Mouse (Mus musculus) liver, postnatal 0 days (tissue): ENCODE results near the gene Chga. TPM values are rescaled to one million over a fixed set of nuclear protein-coding genes. Genes with fewer than 3 reads are reported as not detected.

Source experiments
- ATAC-seq: fragments of 200-750 bp; cut with Nextera tagmentation; 2 replicates; pipeline ENCODE4 v1.8.0; 2017; ENCODE audit warnings: mild to moderate bottlenecking, moderate library complexity
- DNase-seq: peaks from one replicate; pipeline ENCODE4 v3.0.0-alpha.2; 2016
- H3K27ac ChIP-seq: fragments of 300-500 bp; sonication (generic); 2 replicates; pipeline ENCODE4 v1.5.1; 2014; ENCODE audit warnings: antibody characterized with exemption, moderate library complexity, mild to moderate bottlenecking, low read depth
- H3K27me3 ChIP-seq: fragments of 300-500 bp; sonication (generic); 2 replicates; pipeline ENCODE4 v1.6.1; 2014; ENCODE audit warnings: low read length, control low read depth, mixed read lengths; ENCODE audit not compliant: insufficient read depth
- H3K36me3 ChIP-seq: fragments of 300-500 bp; sonication (generic); replicated peaks from 2 replicates; pipeline ENCODE4 v1.6.1; 2014; ENCODE audit warnings: mild to moderate bottlenecking, control low read depth, low read length, moderate library complexity, mixed read lengths; ENCODE audit not compliant: insufficient read depth
- H3K4me1 ChIP-seq: fragments of 300-500 bp; sonication (generic); 2 replicates; pipeline ENCODE4 v1.6.1; 2014; ENCODE audit warnings: antibody characterized with exemption, mild to moderate bottlenecking, control low read depth; ENCODE audit not compliant: insufficient read depth
- H3K4me2 ChIP-seq: fragments of 300-500 bp; sonication (generic); 2 replicates; pipeline ENCODE4 v1.6.1; 2014; ENCODE audit warnings: low read depth, mild to moderate bottlenecking, low read length, moderate library complexity, mixed read lengths
- H3K4me3 ChIP-seq: fragments of 300-500 bp; sonication (generic); 2 replicates; pipeline ENCODE4 v1.5.1; 2014; ENCODE audit warnings: low read depth, low read length
- H3K9ac ChIP-seq: fragments of 300-500 bp; sonication (generic); replicated peaks from 2 replicates; pipeline ENCODE4 v1.6.1; 2014; ENCODE audit warnings: mild to moderate bottlenecking, moderate library complexity
- H3K9me3 ChIP-seq: fragments of 300-500 bp; sonication (generic); 2 replicates; pipeline ENCODE4 v1.6.1; 2016; ENCODE audit warnings: mild to moderate bottlenecking, control low read depth, low read length, mixed read lengths
- CTCF ChIP-seq: sonication (generic); IDR thresholded peaks from 2 replicates; pipeline ENCODE4 v1.5.1; 2016; ENCODE audit warnings: antibody characterized with exemption, low read depth
- EP300 ChIP-seq: IDR thresholded peaks from 2 replicates; pipeline ENCODE4 v1.6.1; 2016; ENCODE audit warnings: antibody characterized with exemption, low read depth, mild to moderate bottlenecking
- WGBS: fragments of 180-500 bp; shearing (Covaris S2); extraction: QIAGEN DNeasy Blood & Tissue Kit; methylation state at CpG from one replicate; pipeline ENCODE4 v1.1.7; 2014; ENCODE audit not compliant: insufficient replicate concordance; 5-methylcytosine and 5-hydroxymethylcytosine counted together
- polyA plus RNA-seq: library from polyadenylated mRNA; unstranded; fragments of >200 nt; fragmentation: Nextera tagmentation; extraction: Ambion mirVana; gene quantifications from 2 replicates; pipeline ENCODE4 v1.2.1, GENCODE M21; 2015

Chga gene
- 0.45 and 0.83 TPM in 2 replicates for polyA plus RNA-seq

DNA sequence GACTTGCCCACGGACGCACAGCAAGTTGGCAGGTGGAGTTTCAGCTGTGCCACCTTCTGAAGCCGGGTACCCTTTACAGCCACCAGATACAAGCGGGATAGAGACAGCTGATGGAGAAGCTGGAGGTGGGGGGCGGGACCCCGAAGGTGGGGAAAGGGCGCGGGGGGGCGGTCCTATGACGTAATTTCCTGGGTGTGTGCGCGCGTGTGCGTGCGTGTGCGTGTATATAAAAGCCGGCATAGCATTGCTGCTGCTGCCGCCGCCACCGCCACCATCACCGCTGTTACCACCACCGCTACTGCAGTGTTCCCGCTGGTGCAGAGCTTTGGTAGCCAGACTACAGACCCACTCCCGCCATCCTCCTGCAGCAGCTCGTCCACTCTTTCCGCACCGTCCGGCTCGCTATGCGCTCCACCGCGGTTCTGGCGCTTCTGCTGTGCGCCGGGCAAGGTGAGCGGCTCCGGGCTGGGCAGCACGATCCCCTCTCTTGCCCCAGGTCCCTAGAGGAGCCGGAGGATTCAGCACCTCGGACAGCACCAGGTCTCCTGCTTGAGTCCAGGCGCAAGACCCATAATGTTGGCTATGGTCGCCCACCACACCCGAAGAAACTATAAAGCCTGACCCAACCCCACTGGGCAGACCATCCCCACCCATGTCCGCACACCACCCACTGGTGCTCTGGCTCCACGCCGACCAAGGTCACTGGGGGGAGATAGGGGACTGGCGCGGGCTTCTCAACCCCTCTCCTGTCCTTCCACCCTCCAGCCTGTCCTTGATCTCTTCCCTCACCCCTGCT is at the start of gene Chga:
Chga (plus strand) TSS at position 249 of the 796 bp plus-strand sequence.
- TF ChIP-seq CTCF = no peak
- no peak for TF ChIP-seq EP300
- peaks cover 17% of the 10 kb centered on the region for H3K27me3 ChIP-seq
- 0 out of 2 replicates have a peak, but pooled peaks cover 2% of the 10 kb centered on the region for H3K4me1 ChIP-seq
- 3% methylated on average over 38 of the region's 48 CpGs for WGBS
- H3K9ac ChIP-seq = no peak within 1 kb of the TSS
- DNase-seq = peak; percentile 81
- H3K9me3 ChIP-seq = no peaks in the 10 kb centered on the region
- no peaks in the 10 kb centered on the region for H3K36me3 ChIP-seq
- no peak within 1 kb of the TSS for H3K4me3 ChIP-seq
- no peak within 1 kb of the TSS for H3K27ac ChIP-seq
- no peak; the same call in 1 of the 2 replicates for ATAC-seq
- H3K4me2 ChIP-seq = 0 out of 2 replicates have a peak within 1 kb of the TSS, but pooled peaks have one; percentile 18

DNA sequence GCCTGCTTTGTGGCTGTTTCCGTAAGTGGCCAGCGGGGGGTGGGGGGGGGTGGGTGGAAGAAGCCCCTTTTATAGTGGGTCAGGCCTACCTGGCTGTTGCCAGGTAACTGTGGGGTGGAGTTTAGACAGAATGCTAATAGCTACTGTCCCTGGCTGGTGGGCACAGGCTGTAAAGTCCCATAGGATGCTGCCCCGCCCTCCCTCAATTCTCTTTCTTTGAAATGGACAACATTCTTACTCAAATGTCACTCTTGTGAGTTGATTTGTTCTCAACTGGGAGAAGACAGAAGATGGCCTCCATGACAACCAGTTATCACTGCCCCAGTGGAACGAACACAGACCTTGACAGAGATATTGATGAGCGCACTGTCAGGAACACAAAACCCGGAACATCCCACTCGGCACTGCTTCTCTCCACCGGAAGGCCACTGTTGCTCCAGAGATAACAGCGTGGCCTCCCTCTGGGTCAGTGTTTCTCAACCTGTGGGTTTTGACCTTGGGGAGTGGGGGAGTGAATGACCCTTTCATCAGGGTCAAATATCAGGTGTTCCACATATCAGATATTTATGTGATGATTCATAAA is 49.5 kb upstream of the Chga start:
- Histone ChIP-seq H3K4me1 (no peaks in the 10 kb centered on the region), H3K9me3 (no peaks in the 10 kb centered on the region), H3K4me2 (no peak overlapping the region), H3K27me3 (no peaks in the 10 kb centered on the region), H3K27ac (no peak overlapping the region), H3K9ac (no peak overlapping the region), H3K4me3 (no peak overlapping the region), H3K36me3 (no peaks in the 10 kb centered on the region)
- DNase-seq (no peak), ATAC-seq (no peak)
- 55% methylated on average over 9 of the region's 9 CpGs for WGBS
- no peak for TF ChIP-seq EP300
- TF ChIP-seq CTCF = no peak

GRCm38 (mm10) chr12:102505949-102506348 is 48.8 kb upstream of the Chga start:
- Histone ChIP-seq H3K27ac (no peak overlapping the region), H3K4me1 (no peaks in the 10 kb centered on the region), H3K4me2 (no peak overlapping the region), H3K27me3 (no peaks in the 10 kb centered on the region), H3K4me3 (no peak overlapping the region), H3K9ac (no peak overlapping the region), H3K9me3 (no peaks in the 10 kb centered on the region), H3K36me3 (no peaks in the 10 kb centered on the region)
- no peak for ATAC-seq
- no peak for TF ChIP-seq CTCF
- TF ChIP-seq EP300 = peak; percentile 37; the same call in 1 of the 2 replicates
- no peak for DNase-seq
- 63% methylated on average over 7 of the region's 7 CpGs for WGBS

GRCm38 (mm10) chr12:102511363-102511762 is 43.4 kb upstream of the Chga start:
- no peak overlapping the region for H3K27ac ChIP-seq
- no peak for TF ChIP-seq EP300
- TF ChIP-seq CTCF = no peak
- no peak overlapping the region for H3K9ac ChIP-seq
- H3K36me3 ChIP-seq = no peaks in the 10 kb centered on the region
- H3K27me3 ChIP-seq = no peaks in the 10 kb centered on the region
- DNase-seq (no peak), ATAC-seq (no peak)
- 74% methylated on average over 3 of the region's 3 CpGs for WGBS
- no peak overlapping the region for H3K4me3 ChIP-seq
- H3K4me2 ChIP-seq = no peak overlapping the region
- no peaks in the 10 kb centered on the region for H3K9me3 ChIP-seq
- no peaks in the 10 kb centered on the region for H3K4me1 ChIP-seq

GRCm38 (mm10) chr12:102514151-102514550 is 40.6 kb upstream of the Chga start:
- no peak overlapping the region for H3K4me3 ChIP-seq
- no peaks in the 10 kb centered on the region for H3K36me3 ChIP-seq
- H3K9ac ChIP-seq = no peak overlapping the region
- ATAC-seq (no peak), DNase-seq (no peak)
- H3K9me3 ChIP-seq = no peaks in the 10 kb centered on the region
- WGBS = 80% methylated on average over 6 of the region's 6 CpGs
- H3K27ac ChIP-seq = no peak overlapping the region
- no peaks in the 10 kb centered on the region for H3K4me1 ChIP-seq
- TF ChIP-seq CTCF (no peak), EP300 (no peak)
- no peaks in the 10 kb centered on the region for H3K27me3 ChIP-seq
- no peak overlapping the region for H3K4me2 ChIP-seq

DNA sequence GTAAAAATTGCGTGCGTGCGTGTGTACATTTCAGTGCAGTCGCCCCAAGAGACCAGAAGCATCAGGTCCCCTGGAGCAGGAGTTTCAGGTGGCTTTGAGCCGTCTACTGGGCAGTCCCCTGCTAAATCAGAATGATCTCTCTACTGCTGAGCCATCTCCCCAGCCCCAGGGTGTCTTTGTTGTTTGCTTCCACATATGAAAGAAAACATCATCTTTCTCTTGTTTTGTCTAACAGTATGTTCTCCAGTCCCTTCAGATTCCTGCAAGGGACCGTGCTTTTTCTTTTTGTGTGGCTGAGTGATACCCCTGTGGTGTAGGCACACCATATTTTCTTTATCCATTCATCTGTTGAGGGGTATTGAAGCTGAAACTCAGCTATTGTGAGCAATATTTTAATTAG is 40.0 kb upstream of the Chga start:
- WGBS = 85% methylated on average over 6 of the region's 6 CpGs
- Histone ChIP-seq H3K4me3 (no peak overlapping the region), H3K4me1 (no peaks in the 10 kb centered on the region), H3K36me3 (no peaks in the 10 kb centered on the region), H3K27me3 (no peaks in the 10 kb centered on the region), H3K4me2 (no peak overlapping the region), H3K9ac (no peak overlapping the region), H3K27ac (no peak overlapping the region), H3K9me3 (no peaks in the 10 kb centered on the region)
- no peak for DNase-seq
- no peak for ATAC-seq
- TF ChIP-seq CTCF (no peak), EP300 (no peak)
